Mouse (Mus musculus): Measurements from ENCODE around the gene Otop3. TPM values are rescaled to one million over a fixed set of nuclear protein-coding genes. Genes with fewer than 3 reads are reported as not detected.
"Not testable (repeated sequence)": the region's sequence is repeated elsewhere in the genome, so short reads cannot be mapped to it uniquely, and the experiment has no call there.

Otop3 gene
- polyA plus RNA-seq, 1 experiment from 2014 or later = 0.08 TPM

- peak overlapping the region; percentile 67 for H3K27ac ChIP-seq
Measured at GRCm38 (mm10) chr11:115373805-115374694, 39.5 kb downstream of the Otop3 start.

GRCm38 (mm10) chr11:115374695-115375425 lies 40.3 kb downstream of the Otop3 start:
- no peaks in the 10 kb centered on the region for H3K36me3 ChIP-seq
- H3K27me3 ChIP-seq (ENCODE audit: insufficient read depth, poor library complexity, severe bottlenecking) = peaks cover 73% of the 10 kb centered on the region
- peak overlapping the region; percentile 51 for H3K4me3 ChIP-seq
- peak overlapping the region; percentile 67; the same call in 1 of the 2 replicates for H3K27ac ChIP-seq
- no peak for DNase-seq (ENCODE audit: low spot score)
- H3K4me1 ChIP-seq (replicated peaks) = peaks cover 13% of the 10 kb centered on the region
- WGBS = 66% methylated on average over 12 of the region's 12 CpGs
- H3K9me3 ChIP-seq = 0 out of 2 replicates have a peak, but pooled peaks cover 3% of the 10 kb centered on the region

More at GRCm38 (mm10) chr11:115373805-115374694, 39.5 kb downstream of the Otop3 start:
- 1% methylated on average over 30 of the region's 30 CpGs for WGBS
- Histone ChIP-seq H3K9me3 (0 out of 2 replicates have a peak, but pooled peaks cover 3% of the 10 kb centered on the region), H3K36me3 (no peaks in the 10 kb centered on the region), H3K27me3 (ENCODE audit: insufficient read depth, poor library complexity, severe bottlenecking) (peaks cover 81% of the 10 kb centered on the region), H3K4me3 (peak overlapping the region; percentile 51), H3K4me1 (replicated peaks) (peaks cover 13% of the 10 kb centered on the region)
- DNase-seq (ENCODE audit: low spot score) = peak; percentile 54

GRCm38 (mm10) chr11:115376722-115377121 lies 42.2 kb downstream of the Otop3 start:
- no peak overlapping the region for H3K27ac ChIP-seq
- no peaks in the 10 kb centered on the region for H3K36me3 ChIP-seq
- 0 out of 2 replicates have a peak, but pooled peaks cover 3% of the 10 kb centered on the region for H3K9me3 ChIP-seq
- no peak overlapping the region for H3K4me3 ChIP-seq
- no peak for DNase-seq (ENCODE audit: low spot score)
- 75% methylated on average over 7 of the region's 7 CpGs for WGBS
- H3K4me1 ChIP-seq (replicated peaks) = peaks cover 19% of the 10 kb centered on the region
- H3K27me3 ChIP-seq (ENCODE audit: insufficient read depth, poor library complexity, severe bottlenecking) = peaks cover 55% of the 10 kb centered on the region

GRCm38 (mm10) chr11:115377254-115377653 lies 42.7 kb downstream of the Otop3 start:
- WGBS = 91% methylated on average over 4 of the region's 4 CpGs
- H3K4me1 ChIP-seq (replicated peaks) = peaks cover 23% of the 10 kb centered on the region
- H3K9me3 ChIP-seq = 0 out of 2 replicates have a peak, but pooled peaks cover 3% of the 10 kb centered on the region
- H3K36me3 ChIP-seq = no peaks in the 10 kb centered on the region
- H3K4me3 ChIP-seq = no peak overlapping the region
- no peak for DNase-seq (ENCODE audit: low spot score)
- H3K27ac ChIP-seq = no peak overlapping the region
- H3K27me3 ChIP-seq (ENCODE audit: insufficient read depth, poor library complexity, severe bottlenecking) = peaks cover 49% of the 10 kb centered on the region

DNA sequence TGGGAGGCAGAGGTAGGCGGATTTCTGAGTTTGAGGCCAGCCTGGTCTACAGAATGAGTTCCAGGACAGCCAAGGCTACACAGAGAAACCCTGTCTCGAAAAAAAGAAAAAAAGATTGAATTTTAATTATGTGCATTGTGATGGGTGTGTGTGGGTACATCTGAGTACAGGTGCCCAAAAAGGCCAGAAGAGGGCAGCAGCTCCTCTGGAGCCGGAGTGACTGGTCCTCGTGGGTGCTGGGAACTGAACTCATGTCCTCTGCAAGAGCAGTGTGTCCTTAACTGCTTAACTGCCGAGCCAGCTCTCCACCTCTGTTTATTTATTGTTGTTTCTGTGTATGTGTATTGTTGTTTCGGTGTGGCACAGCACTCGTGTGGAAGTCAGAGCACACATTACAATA lies 43.3 kb downstream of the Otop3 start:
- Histone ChIP-seq H3K4me3 (no peak overlapping the region), H3K36me3 (no peaks in the 10 kb centered on the region), H3K4me1 (replicated peaks) (peaks cover 29% of the 10 kb centered on the region), H3K9me3 (0 out of 2 replicates have a peak, but pooled peaks cover 3% of the 10 kb centered on the region), H3K27ac (no peak overlapping the region), H3K27me3 (ENCODE audit: insufficient read depth, poor library complexity, severe bottlenecking) (peaks cover 46% of the 10 kb centered on the region)
- 81% methylated on average over 7 of the region's 7 CpGs for WGBS
- DNase-seq (ENCODE audit: low spot score) = no peak

DNA sequence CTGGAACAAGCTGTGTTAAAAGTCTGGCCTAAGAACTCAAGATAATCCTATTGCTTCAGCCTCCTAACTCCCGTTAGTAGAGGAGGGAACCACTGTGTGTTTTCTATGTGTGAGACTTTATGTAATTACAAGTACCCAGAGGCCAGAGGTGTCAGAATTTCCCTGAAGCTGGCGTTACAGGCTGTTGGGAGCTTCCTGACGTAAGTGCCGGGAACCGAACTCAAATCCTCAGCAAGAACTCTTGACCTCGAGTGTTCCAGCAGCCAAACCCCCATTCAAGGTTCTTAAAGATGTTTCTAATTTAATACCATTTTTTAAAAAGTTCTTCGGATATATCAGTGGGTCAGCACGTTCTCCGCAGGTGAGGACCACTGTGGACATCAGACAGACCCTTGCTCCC lies 46.7 kb downstream of the Otop3 start:
- H3K9me3 ChIP-seq = 0 out of 2 replicates have a peak, but pooled peaks cover 3% of the 10 kb centered on the region
- no peak for DNase-seq (ENCODE audit: low spot score)
- H3K27me3 ChIP-seq (ENCODE audit: insufficient read depth, poor library complexity, severe bottlenecking) = peaks cover 23% of the 10 kb centered on the region; the same call in 1 of the 2 replicates
- H3K4me1 ChIP-seq (replicated peaks) = peaks cover 49% of the 10 kb centered on the region
- WGBS = 15% methylated on average over 9 of the region's 9 CpGs
- H3K27ac ChIP-seq = peak overlapping the region; percentile 97
- H3K4me3 ChIP-seq = peak overlapping the region; percentile 87
- no peaks in the 10 kb centered on the region for H3K36me3 ChIP-seq

DNA sequence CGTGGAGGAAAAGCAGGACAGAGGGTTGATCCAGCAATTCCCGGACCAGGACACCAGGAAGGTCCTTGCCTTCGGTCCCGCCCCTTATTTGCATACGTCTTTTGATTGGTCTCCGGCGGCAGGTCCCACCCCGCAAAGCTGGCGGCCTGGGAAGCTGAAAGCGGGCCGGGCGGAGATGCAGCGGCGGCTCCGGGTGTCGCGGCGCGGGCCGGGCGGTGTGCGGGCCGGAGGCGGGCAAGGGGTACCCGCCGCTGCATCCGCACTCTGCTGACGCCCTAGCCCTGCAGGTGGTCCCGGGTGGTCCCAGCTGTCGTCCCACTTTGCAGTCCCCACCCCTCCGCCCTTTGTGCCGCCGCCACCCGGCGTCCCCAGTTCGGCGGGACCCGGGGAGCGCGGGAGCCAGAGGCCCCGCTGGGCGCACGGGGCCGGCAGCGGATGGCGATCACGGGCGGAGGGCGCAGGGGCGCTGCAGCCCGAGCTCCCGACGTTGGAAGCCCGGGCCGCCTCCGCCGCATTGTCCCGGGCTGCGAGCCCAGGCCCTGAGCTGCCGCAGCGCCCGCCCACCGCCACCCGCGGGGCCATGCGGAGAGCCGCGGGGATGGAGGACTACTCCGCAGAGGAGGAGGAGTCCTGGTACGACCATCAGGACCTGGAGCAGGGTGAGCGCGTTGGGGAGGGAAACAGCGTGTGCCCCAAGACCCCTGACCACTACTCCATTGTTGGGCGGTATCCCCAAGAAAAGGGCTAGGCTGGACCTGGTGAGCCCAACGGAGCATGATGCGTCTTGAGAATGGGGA lies 47.4 kb downstream of the Otop3 start, which contains the start of gene Cdr2l:
Gene Cdr2l (plus strand): TSS at position 174 of the 797 bp plus-strand sequence.
- H3K9me3 ChIP-seq = 0 out of 2 replicates have a peak, but pooled peaks cover 3% of the 10 kb centered on the region
- H3K36me3 ChIP-seq = no peaks in the 10 kb centered on the region
- peak within 1 kb of the TSS; percentile 87 for H3K4me3 ChIP-seq
- H3K4me1 ChIP-seq (replicated peaks) = peaks cover 49% of the 10 kb centered on the region
- peak within 1 kb of the TSS; percentile 97 for H3K27ac ChIP-seq
- peaks cover 16% of the 10 kb centered on the region; the same call in 1 of the 2 replicates for H3K27me3 ChIP-seq (ENCODE audit: insufficient read depth, poor library complexity, severe bottlenecking)
- WGBS = under 1% methylated on average over 76 of the region's 76 CpGs
- DNase-seq (ENCODE audit: low spot score) = peak; percentile 92

DNA sequence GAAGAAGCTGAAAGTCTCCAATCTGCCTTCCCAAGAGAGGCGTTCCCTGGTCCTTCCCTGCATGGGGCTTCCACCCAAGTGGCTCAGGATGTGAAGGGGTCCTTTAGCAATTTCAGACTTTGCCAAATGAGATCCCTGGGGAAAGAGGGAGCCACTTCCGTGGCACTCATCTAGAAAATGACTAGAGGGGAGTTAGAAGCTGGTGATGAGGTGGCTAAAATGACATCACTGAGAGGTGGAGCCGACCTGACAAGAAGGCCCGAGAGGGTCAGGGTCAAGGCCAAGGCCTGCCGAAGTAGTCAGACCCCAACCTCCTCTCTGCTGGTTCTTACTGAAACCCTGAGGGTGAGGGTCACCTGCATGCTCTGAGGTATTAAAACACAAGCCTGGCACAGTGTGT lies 48.4 kb downstream of the Otop3 start:
- H3K36me3 ChIP-seq = no peaks in the 10 kb centered on the region
- 0 out of 2 replicates have a peak, but pooled peaks cover 2% of the 10 kb centered on the region for H3K9me3 ChIP-seq
- H3K27ac ChIP-seq = peak overlapping the region; percentile 97; the same call in 1 of the 2 replicates
- 20% methylated on average over 5 of the region's 5 CpGs for WGBS
- peak overlapping the region; percentile 87 for H3K4me3 ChIP-seq
- no peak for DNase-seq (ENCODE audit: low spot score)
- 0 out of 2 replicates have a peak, but pooled peaks cover 13% of the 10 kb centered on the region for H3K27me3 ChIP-seq (ENCODE audit: insufficient read depth, poor library complexity, severe bottlenecking)
- peaks cover 49% of the 10 kb centered on the region for H3K4me1 ChIP-seq (replicated peaks)

DNA sequence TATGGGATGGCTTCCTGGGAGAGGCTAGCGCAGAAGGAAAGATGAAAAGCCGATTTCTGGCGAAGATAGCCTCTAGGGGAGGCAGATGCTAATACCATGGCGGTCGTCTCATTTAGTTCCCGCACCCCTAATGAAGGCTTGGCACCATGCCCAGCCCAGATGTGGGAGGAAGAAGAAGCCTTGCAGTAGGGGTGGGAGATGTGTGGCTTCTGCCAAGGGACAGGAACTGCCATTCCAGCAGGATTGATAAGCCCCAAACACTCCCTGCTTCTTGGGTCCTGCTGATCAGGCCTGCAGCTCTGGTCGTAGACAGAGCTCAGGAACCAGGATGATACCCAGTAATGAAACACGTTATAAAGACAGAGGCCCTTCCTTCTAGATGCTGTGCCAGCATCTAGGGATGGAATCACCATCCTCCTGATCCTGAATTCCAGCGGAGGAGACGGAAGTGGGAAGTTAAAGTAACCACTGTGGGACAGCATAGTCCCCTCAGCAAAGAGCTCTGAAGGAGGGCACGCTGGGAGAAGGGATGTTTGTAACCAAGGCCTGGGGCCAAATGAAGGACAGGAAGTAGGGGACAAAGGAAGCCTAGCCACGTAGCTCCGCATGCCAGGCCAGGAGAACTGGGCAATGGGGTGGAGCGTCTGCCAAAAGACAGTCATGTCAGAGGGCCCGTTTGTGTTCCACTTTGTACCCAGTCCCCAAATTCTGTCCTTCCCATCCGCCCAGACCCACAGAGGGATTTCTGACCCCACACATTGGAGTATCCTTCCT lies 49.4 kb downstream of the Otop3 start:
- WGBS = 70% methylated on average over 16 of the region's 16 CpGs
- no peak for DNase-seq (ENCODE audit: low spot score)
- no peak overlapping the region; the same call in 1 of the 2 replicates for H3K27ac ChIP-seq

DNA sequence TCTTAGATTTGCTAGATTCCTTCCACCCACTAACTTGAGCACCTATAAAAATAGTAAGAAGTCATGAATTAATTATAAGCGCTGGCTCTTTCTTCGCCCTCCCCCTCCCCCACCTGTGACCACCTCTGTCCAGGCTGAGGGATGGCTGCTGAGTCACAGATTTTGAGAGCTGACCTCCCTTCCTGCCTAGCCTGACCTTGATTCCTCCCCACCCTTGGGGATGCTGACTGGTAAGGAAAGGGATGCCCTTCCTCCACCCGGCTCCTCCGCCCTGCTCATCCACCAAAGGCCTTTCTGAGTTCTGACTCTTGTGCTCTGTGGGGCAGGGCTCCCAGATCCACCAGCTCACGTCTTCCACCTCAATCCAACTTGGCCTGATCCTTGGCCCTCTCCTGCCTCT lies 50.1 kb downstream of the Otop3 start:
- Histone ChIP-seq H3K27me3 (ENCODE audit: insufficient read depth, poor library complexity, severe bottlenecking) (0 out of 2 replicates have a peak, but pooled peaks cover 13% of the 10 kb centered on the region), H3K4me3 (0 out of 2 replicates have a peak overlapping the region, but pooled peaks have one; percentile 87), H3K4me1 (replicated peaks) (peaks cover 49% of the 10 kb centered on the region), H3K27ac (peak overlapping the region; percentile 50), H3K9me3 (no peaks in the 10 kb centered on the region), H3K36me3 (peaks cover 12% of the 10 kb centered on the region; the same call in 1 of the 2 replicates)
- WGBS = 74% methylated on average over 5 of the region's 5 CpGs
- no peak for DNase-seq (ENCODE audit: low spot score)

More for the DNA sequence above, 49.4 kb downstream of the Otop3 start:
- H3K27me3 ChIP-seq (ENCODE audit: insufficient read depth, poor library complexity, severe bottlenecking) = 0 out of 2 replicates have a peak, but pooled peaks cover 13% of the 10 kb centered on the region
- H3K36me3 ChIP-seq = peaks cover 7% of the 10 kb centered on the region; the same call in 1 of the 2 replicates
- peaks cover 49% of the 10 kb centered on the region for H3K4me1 ChIP-seq (replicated peaks)
- no peaks in the 10 kb centered on the region for H3K9me3 ChIP-seq
- H3K4me3 ChIP-seq = peak overlapping the region; percentile 87

DNA sequence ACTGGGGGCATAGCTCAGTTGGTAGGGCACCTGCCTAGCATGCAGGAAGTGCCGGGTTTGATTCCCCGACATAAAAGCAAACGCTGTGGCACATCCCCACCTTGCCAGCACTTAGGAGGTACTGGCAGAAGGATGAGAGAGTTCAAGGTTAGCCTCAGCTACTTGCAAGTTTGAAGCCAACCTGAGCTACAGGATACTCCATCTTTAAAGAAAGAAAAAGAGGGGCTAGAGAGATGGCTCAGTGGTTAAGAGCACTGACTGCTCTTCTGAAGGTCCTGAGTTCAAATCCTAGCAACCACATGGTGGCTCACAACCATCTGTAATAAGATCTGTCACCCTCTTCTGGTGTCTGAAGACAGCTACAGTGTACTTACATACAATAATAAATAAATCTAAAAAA lies 52.3 kb downstream of the Otop3 start:
- Histone ChIP-seq H3K4me1 (replicated peaks) (peaks cover 43% of the 10 kb centered on the region), H3K27me3 (ENCODE audit: insufficient read depth, poor library complexity, severe bottlenecking) (0 out of 2 replicates have a peak, but pooled peaks cover 13% of the 10 kb centered on the region), H3K36me3 (peaks cover 33% of the 10 kb centered on the region)
- not testable (repeated sequence) for H3K4me3 ChIP-seq; H3K9me3 ChIP-seq; H3K27ac ChIP-seq; DNase-seq (ENCODE audit: low spot score)
- 88% methylated on average over 3 of the region's 3 CpGs for WGBS

Measured in hindbrain, embryonic 10.5 days (tissue).